11 mouse cellular contexts compared by ENCODE assay signal in genomic region chr15:98672592-98672991, GRCm38 (mm10). TPM values are rescaled to one million over a fixed set of nuclear protein-coding genes. Genes with fewer than 3 reads are reported as not detected.
DNase-seq lines count a peak whose midpoint lies in the region; ATAC-seq and TF ChIP-seq lines count a peak whose summit lies in the region.
"Had no signal": no experiment of that assay in that cellular context is flagged by ENCODE, and none has a peak within 500 bp of the region (broad histone marks: within the 10 kb centered on the region; RNA-seq: fewer than 3 reads in every experiment).

No protein-coding gene starts in this region.

- intact Hi-C loops in gastrocnemius, adult 2 months (cut with DNase I): no loop called here

- TF ChIP-seq POLR2A in kidney, adult 2 months (IDR thresholded peaks at IDR 0.05; ENCODE audit: low read depth, low read length): no peak

- no peaks in the 10 kb centered on the region for H3K9me3 ChIP-seq in forebrain, embryonic 10.5 days
- H3K9me3 ChIP-seq: embryonic facial prominence, embryonic 12.5 days had no signal

- H3K27me3 ChIP-seq in kidney, adult 2 months (replicated peaks; ENCODE audit: control insufficient read depth, insufficient read depth, low read length): no peaks in the 10 kb centered on the region
- peaks cover 49% of the 10 kb centered on the region for H3K27me3 ChIP-seq in forebrain, embryonic 10.5 days (ENCODE audit: poor library complexity, severe bottlenecking)

- ATAC-seq in megakaryocyte, adult 5-6 weeks (ENCODE audit: poor library complexity, severe bottlenecking): peak; percentile 33; the same call in 1 of the 2 replicates

- no peaks in the 10 kb centered on the region for H3K36me3 ChIP-seq in kidney, adult 2 months (ENCODE audit: control insufficient read depth, insufficient read depth, low read length)
- H3K36me3 ChIP-seq in forebrain, embryonic 10.5 days (replicated peaks): no peaks in the 10 kb centered on the region
- H3K36me3 ChIP-seq: embryonic facial prominence, embryonic 12.5 days had no signal

- H3K4me1 ChIP-seq in kidney, adult 2 months (ENCODE audit: control insufficient read depth, insufficient read depth, low read length): no peaks in the 10 kb centered on the region
- H3K4me1 ChIP-seq in forebrain, embryonic 10.5 days: peaks cover 40% of the 10 kb centered on the region

- TF ChIP-seq CTCF in gastrocnemius, adult 2 months (IDR thresholded peaks at IDR 0.05): no peak
- TF ChIP-seq CTCF in kidney, adult 2 months (conservative IDR thresholded peaks at IDR 0.05; ENCODE audit: insufficient read depth, insufficient read length, low read depth, low read length): no peak

- WGBS in kidney, adult 2 months: 75% methylated on average over 4 of the region's 4 CpGs
- WGBS in forebrain, embryonic 10.5 days: 81% methylated on average over 4 of the region's 4 CpGs

- H3K4me3 ChIP-seq in gastrocnemius, adult 2 months: no peak overlapping the region
- no peak overlapping the region for H3K4me3 ChIP-seq in kidney, adult 2 months (ENCODE audit: insufficient read depth, low read depth, low read length)
- no peak overlapping the region for H3K4me3 ChIP-seq in forebrain, embryonic 10.5 days
- H3K4me3 ChIP-seq: embryonic facial prominence, embryonic 12.5 days had no signal

- DNase-seq in gastrocnemius, adult 2 months: no peak
- DNase-seq in gastrocnemius, adult 8-10 months (ENCODE audit: low spot score in 2 of 2): no peak
- peak; percentile 71 for DNase-seq in NIH3T3 (ENCODE audit: low read depth)
- peak; percentile 28 to 63 for DNase-seq in heart, adult 18-20 months
- DNase-seq in kidney, adult 2 months: no peak
- no peak for DNase-seq in forebrain, embryonic 10.5 days (ENCODE audit: extremely low spot score, low spot score)
- no peak for DNase-seq in cerebellum, adult 11 months
- DNase-seq: kidney, adult 8-10 months had no signal

- H3K27ac ChIP-seq in gastrocnemius, adult 2 months: 0 out of 2 replicates have a peak overlapping the region, but pooled peaks have one; percentile 16
- no peak overlapping the region for H3K27ac ChIP-seq in kidney, adult 2 months (ENCODE audit: insufficient read depth, low read depth, low read length)
- H3K27ac ChIP-seq in forebrain, embryonic 10.5 days: no peak overlapping the region
- H3K27ac ChIP-seq: embryonic facial prominence, embryonic 12.5 days had no signal

RNA-seq across cellular contexts. Expression of gene Rnd1, which starts 4.7 kb away (rescaled TPM):
- total RNA-seq in gastrocnemius, adult 2 months (2021): 1 to 10 TPM; 1.2 to 1.5 TPM
- 1 to 10 TPM; 1.0 to 2.3 (median 1.1) TPM for total RNA-seq in gastrocnemius, adult 8-10 months (2022)
- total RNA-seq in heart, adult 18-20 months (2021): 1 to 10 TPM in 1 of 2 experiments, under 1 TPM in 1; 0.77 to 1.3 TPM
- 0.73 and 1.6 TPM in 2 replicates for total RNA-seq in megakaryocyte, adult 5-6 weeks (2015)
- total RNA-seq in megakaryocyte, adult 5-6 weeks (2017): 2.9 and 4.3 TPM in 2 replicates
- polyA plus RNA-seq in kidney, adult 2 months (2012; rRNA removed): 2.2 and 2.8 TPM in 2 replicates
- 1.8 and 2.2 TPM in 2 replicates for polyA plus RNA-seq in forebrain, embryonic 10.5 days (2016; fragmentation: Nextera tagmentation; extraction: Ambion mirVana)

RNA-seq across cellular contexts. Expression of gene Ddx23, which starts 9.9 kb away (rescaled TPM):
- 10 to 100 TPM; 66.3 to 67.4 TPM for total RNA-seq in gastrocnemius, adult 2 months (2021)
- 10 to 100 TPM; 54.0 to 72.3 (median 63.4) TPM for total RNA-seq in gastrocnemius, adult 8-10 months (2022)
- 10 to 100 TPM; 60.7 to 63.2 TPM for total RNA-seq in heart, adult 18-20 months (2021)
- 20.2 and 23.4 TPM in 2 replicates for total RNA-seq in megakaryocyte, adult 5-6 weeks (2015)
- 84.3 and 106 TPM in 2 replicates for total RNA-seq in megakaryocyte, adult 5-6 weeks (2017)
- polyA plus RNA-seq in kidney, adult 2 months (2012; rRNA removed): 23.8 and 24.4 TPM in 2 replicates
- 27.3 and 28.5 TPM in 2 replicates for polyA plus RNA-seq in forebrain, embryonic 10.5 days (2016; fragmentation: Nextera tagmentation; extraction: Ambion mirVana)

RNA-seq across cellular contexts. Expression of gene Ccdc65, which starts 35.4 kb away (rescaled TPM):
- total RNA-seq in gastrocnemius, adult 2 months (2021): not detected
- total RNA-seq in gastrocnemius, adult 8-10 months (2022): not detected
- under 1 TPM; 0.67 to 0.72 TPM for total RNA-seq in heart, adult 18-20 months (2021)
- total RNA-seq in megakaryocyte, adult 5-6 weeks (2015): not detected in 2 replicates
- total RNA-seq in megakaryocyte, adult 5-6 weeks (2017): not detected in 2 replicates
- polyA plus RNA-seq in kidney, adult 2 months (2012; rRNA removed): 0.42 and 0.60 TPM in 2 replicates
- polyA plus RNA-seq in forebrain, embryonic 10.5 days (2016; fragmentation: Nextera tagmentation; extraction: Ambion mirVana): 0.86 and 0.90 TPM in 2 replicates
- total RNA-seq: hematopoietic stem cell, adult 5-6 weeks had no signal

RNA-seq across cellular contexts. Expression of gene Cacnb3, which starts 42.0 kb away (rescaled TPM):
- total RNA-seq in gastrocnemius, adult 2 months (2021): 1 to 10 TPM; 1.8 to 2.2 TPM
- total RNA-seq in gastrocnemius, adult 8-10 months (2022): 1 to 10 TPM in 2 of 4 experiments, under 1 TPM in 2; 0.78 to 1.1 (median 1.0) TPM
- 1 to 10 TPM; 2.7 to 3.3 TPM for total RNA-seq in heart, adult 18-20 months (2021)
- 0.04 TPM in 1 of 2 replicates, not detected in the other for total RNA-seq in megakaryocyte, adult 5-6 weeks (2015)
- total RNA-seq in megakaryocyte, adult 5-6 weeks (2017): 0.11 TPM in 1 of 2 replicates, not detected in the other
- 20.2 and 21.7 TPM in 2 replicates for polyA plus RNA-seq in kidney, adult 2 months (2012; rRNA removed)
- 19.9 and 21.7 TPM in 2 replicates for polyA plus RNA-seq in forebrain, embryonic 10.5 days (2016; fragmentation: Nextera tagmentation; extraction: Ambion mirVana)
- total RNA-seq: hematopoietic stem cell, adult 5-6 weeks had no signal

RNA-seq across cellular contexts. Expression of gene Fkbp11, which starts 55.4 kb away (rescaled TPM):
- total RNA-seq in gastrocnemius, adult 2 months (2021): 1 to 10 TPM; 1.0 to 1.3 TPM
- under 1 TPM in 3 of 4 experiments, not detected in 1; 0.43 to 0.92 (median 0.72) TPM for total RNA-seq in gastrocnemius, adult 8-10 months (2022)
- 1 to 10 TPM; 7.9 to 8.5 TPM for total RNA-seq in heart, adult 18-20 months (2021)
- total RNA-seq in megakaryocyte, adult 5-6 weeks (2015): 0.40 TPM in 1 of 2 replicates, not detected in the other
- total RNA-seq in megakaryocyte, adult 5-6 weeks (2017): 0.33 and 1.4 TPM in 2 replicates
- polyA plus RNA-seq in kidney, adult 2 months (2012; rRNA removed): 9.3 and 10.1 TPM in 2 replicates
- 16.7 and 17.1 TPM in 2 replicates for polyA plus RNA-seq in forebrain, embryonic 10.5 days (2016; fragmentation: Nextera tagmentation; extraction: Ambion mirVana)

Comparison
In these comparisons a context has a peak if more than half of its experiments do, and no peak if none do; other contexts are left out.
1. DNase-seq: peak in NIH3T3 (single experiment) and heart, adult 18-20 months (2 of 2); none in gastrocnemius, adult 2 months (single experiment), gastrocnemius, adult 8-10 months (0 of 2), kidney, adult 2 months (single experiment), forebrain, embryonic 10.5 days (single experiment) and cerebellum, adult 11 months (single experiment).